Mouse (Mus musculus): ENCODE measurements around the gene Actn3.
"Not testable (repeated sequence)": the region's sequence is repeated elsewhere in the genome, so short reads cannot be mapped to it uniquely, and the experiment has no call there.

Gene Actn3

DNA sequence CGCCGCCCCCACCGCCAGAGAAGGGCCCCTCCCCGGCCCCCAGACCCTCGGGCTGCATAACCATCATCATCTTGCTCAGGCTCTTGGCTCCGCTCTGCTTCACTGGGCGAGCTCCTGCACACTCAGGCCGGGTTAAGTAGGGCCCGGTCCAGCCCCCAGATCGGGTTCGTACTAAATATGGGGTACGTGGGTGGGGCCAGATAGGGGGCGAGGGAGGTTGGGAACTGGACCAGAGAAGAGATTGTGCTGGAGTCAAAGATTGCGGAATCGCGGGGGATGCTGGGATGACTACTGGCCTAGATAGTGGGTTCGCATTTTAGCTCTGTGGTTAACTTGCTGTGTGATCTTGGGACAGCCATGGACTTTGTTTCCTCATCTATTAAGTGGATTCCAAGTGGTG lies at the start of gene Actn3:
Gene Actn3, minus strand, starts transcription at position 125 of the 400 bp plus-strand sequence.
- DNase-seq = peak; percentile 51

DNA sequence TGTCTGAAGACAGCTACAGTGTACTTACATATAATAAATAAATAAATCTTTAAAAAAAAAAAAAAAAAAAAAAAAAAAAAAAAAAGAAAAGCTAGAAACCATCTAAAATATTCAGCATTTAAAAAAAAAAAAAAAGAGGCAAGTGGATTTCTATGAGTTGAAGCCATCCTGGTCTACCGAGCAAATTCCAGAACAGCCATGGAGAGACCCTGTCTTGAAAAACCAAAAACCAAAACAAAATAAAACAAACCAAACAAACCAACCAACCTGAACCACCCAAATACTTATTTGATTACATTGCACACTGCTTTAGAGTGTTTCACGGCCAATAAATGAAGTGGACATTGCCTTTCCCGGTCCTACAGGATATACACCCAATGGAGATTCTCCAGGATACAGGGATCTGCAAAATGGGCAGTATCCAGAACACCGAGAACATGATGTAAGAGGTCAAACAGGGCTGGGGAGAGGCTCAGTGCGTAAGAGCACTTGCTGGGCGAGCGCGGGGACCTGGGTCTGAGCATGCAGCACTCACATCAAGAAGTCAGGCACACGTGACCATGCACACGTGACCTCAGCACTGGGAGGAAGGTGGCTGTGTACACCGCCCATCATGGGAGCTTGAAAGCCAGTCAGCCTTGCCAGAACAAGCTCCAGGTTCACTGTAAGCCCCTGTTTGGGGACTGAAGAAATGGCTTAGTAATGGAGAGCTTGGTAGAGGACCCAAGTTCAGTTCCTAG lies 47.6 kb upstream of the Actn3 start:
- no peak for DNase-seq

DNA sequence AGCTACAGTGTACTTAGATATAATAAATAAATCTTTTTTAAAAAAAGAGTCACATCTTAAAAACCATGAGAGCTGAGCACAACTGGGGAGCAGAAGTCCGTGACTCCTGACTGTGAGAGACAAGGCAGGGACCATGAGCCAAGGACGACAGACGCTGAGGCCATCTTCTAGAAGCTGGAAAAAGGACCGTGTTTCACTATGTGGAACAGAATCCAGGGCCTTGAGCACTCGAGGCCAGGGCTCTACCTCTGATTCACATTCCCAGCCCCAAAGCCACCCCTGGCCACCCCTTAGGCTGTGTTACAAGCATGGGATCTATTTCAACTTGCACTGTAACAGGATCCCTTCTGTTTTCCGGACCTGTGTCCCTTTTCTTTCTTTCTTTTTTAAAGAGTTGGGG lies 41.9 kb upstream of the Actn3 start:
- no peak for DNase-seq

DNA sequence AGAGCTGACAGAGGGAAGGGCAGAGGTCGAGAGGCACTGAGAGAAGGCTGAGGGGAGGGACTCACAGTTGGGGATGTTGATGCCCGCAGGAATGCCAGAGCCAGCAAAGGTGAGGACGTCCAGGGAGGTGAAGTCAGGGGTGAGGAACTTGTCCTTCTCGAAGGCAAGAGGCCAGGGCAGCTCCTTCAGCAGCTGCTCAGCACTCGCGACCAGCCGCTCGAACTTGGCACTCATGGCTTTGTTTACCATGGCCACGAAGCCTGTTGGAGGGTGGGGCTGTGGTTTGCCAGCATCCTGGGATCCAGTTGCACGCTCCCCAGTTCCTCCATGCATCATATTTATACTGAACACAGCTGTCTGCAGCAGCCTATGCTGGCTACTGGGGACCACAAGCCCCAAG lies 39.1 kb upstream of the Actn3 start:
- DNase-seq = no peak

DNA sequence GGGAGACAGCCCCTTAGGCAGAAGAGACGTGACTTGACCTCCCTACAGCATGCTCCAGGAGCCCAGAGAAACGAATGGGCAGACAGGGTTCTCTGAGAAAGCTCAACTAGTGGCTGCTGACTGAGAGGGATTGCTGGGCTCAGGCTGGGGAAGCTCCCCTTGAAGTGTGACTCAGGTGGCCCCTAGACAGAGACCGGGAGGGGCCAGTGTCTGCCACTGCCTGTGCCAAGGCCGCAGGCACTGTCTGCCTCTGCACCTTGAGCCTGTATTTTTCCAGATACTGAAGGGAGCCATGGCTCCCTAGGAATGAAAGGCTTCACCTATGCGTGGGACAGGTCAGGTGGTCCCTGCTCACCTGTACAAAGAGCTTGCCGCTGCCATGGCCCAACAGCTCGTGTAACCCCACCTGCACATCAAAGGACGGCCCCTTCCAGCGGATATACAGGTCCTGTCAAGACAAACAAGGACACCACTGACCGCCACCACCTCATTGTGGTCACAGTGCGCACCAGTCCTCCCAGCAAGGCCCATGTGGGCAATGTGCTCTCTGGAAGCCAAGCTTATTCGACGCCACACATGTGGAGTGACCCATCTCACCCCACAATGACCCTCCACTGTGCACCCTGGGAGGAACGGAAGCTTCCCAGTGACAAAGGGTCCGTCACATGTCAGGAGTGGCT lies 38.4 kb upstream of the Actn3 start:
- DNase-seq = no peak

DNA sequence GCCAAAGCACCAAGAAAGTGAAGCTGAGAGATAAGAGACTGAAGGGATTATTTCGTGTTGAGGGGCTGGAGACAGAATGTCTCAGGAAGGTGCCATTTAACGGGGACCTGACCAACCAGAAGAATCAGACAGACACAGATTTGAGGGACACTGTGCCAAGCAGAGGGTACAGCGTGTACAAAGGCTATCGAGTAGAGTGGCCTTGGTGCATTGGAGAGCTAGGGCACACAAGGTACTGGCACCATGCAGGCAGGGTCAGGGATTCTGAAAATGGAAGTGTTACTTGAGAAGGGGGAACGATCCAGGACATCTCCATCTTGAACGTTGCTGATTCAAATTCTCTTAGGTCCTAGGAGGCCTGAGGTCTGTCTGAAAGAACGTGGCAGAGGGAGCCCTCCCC lies 31.7 kb upstream of the Actn3 start:
- DNase-seq = no peak

DNA sequence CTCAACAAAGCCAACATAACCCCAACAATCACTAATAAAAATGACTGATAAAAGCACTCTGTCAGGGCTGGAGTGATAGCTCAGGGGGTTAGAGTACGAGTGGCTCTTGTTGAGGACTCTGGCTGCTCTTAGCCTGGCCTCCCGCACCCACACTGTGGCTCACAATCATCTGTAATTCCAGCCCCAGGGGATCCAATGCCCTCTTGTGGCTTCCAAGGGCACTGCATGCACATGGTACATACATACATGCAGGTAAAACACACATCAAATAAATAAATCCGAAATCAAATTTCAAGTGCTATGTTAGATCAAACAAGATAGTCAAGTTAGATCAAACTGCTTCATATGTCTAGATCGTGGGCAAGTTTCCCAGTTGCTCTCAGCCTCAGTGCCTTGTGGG lies 30.4 kb upstream of the Actn3 start:
- peak; percentile 32 for DNase-seq

DNA sequence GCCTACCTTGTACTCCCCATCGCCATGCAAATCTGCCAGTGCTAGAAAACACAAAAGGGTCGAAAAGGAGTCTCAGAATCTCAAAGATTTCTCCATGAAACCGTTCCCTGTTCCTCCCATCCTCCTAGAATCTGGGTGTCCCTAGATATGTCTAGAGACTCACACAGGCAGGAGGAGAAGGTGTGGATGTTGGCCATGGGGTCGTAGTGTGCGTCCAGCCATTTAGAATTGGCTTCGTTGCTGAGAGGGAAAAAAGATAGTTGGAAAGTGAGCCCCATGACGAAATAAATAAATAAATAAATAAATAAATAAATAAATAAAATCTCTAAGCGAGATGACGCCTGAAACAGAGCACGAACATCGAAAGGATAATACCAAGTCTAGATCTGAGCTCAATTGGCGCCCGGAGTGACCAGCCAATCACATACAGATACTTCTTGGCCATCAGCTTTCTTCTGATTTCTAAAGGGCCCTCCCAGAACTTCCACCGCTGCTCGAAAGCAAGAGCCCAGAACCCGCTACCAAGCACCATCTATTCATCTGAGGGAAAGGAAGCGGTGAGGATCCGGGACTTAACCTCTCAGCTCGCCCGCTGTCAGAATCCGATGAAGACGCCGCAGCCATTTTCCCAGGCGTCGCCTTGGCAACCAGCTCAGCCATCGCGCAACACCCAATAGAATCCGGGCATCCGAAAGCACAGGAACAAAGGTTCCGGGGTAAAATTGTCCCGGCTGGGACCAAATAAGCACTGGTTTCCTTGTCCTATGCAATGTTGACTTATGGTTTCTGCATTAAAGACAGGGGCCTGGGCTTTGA lies 28.5 kb upstream of the Actn3 start, which contains the start of gene Bbs1:
Gene Bbs1, minus strand, starts transcription at position 650 of the 816 bp plus-strand sequence.
- DNase-seq = peak; percentile 88

DNA sequence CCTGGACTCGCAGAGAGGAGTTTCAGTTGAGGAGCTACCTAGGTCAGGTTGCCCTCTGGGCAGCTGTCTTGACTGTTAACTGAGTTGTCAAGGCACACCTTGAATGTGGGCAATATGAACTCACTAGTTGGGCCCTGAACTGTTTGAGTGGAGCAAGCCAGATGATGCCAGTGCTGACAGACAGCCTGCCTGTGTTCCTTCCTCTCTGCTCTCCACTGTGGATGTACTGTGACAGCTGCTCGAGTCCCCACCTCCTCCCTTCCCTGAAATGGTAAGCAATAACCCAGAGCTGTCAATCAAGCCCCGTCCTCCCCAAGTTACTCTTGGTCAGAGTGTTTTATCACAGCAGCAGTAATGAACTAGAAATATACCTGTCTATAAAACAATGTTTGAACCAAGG lies 22.2 kb upstream of the Actn3 start:
- no peak for DNase-seq

DNA sequence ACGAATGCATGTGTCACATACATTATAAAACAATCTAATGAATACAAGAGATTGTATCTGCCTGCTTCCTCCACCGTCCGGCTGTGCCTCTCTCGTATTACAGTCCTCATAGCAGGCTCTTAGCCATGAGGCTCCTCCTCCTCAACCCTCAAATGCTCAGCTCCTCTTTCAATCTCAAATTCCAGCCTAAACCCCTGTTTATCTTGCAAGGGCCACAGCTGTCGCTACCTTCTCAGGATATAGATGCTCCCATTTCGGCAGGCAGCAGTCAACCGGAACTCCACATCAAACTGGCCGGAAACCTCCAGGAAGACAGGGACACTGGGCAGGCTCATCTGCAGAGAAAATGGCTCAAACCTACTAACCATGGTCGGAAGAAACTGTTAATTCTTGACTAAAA lies 21.3 kb upstream of the Actn3 start:
- no peak for DNase-seq

DNA sequence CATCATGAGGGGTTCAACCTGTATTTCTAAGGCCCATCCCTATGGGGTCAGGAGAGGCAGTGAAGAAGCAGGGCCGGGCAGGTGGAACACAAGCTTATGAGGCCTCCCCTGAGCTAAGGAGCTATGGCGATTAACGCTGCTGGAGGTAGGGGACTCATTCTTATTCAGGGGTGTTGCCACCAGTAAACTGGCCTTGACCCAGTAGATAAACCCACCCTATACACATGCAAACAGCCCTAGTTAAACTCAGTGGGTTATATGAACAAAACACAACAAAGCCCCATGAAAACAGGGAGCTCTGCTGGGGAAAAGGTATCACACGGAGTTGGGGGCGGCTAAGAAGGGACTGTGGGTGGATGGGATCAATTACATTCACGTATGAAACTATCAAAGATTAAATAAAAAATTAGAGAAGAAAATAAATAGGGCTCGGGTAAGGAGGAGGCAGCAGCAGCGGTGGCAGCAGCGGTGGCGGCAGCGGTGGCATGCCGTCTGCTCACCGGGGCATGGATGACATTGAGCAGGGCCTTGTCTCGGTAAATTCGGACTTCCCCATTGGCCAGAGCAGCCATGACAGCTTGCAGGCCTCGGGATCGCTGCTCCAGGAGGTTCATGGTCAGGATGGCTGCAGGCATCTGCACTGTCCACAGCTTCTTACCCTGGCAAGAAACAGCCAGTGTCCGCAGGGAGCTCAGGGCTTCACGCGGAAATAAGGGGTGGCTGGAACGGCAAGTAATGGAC lies 19.2 kb upstream of the Actn3 start:
- DNase-seq = no peak

DNA sequence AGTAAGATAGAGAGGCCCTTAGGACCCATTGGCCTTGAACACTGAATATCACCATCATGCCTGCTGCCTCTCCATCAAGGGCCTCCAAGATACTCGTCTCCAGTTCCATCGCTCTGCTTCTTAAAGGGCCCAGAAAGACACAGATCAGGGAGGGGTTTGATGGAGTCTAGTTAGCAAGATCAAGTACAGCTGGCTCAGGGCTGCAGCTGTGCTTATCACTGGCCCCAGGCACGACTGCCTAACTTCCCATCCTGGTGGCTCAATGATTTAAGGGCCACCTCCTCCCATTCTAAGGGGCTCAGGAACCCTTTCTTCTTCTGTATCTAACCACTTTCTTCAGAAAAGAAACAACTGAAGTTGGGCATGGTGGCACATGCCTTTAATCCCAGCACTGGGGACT lies 14.1 kb upstream of the Actn3 start:
- no peak for DNase-seq

DNA sequence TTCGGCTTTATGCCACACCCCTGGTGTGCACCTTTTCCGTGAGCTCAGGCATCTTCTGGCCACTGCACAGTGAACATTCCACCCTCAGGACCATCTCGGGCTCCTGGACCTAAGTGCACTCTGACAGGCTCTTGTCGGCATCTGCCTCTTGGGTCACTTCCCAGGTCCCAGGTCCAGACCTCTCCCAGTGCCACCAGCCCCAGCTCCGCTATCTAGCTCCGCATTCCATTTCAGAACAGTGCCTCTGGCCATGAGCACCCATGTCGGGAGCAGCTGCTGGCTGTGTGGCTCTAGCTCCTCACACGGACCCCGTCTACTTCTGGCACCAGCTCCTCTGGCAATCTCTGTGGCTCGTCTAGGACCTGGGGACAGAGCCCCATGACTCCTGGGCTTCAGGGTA lies 12.1 kb upstream of the Actn3 start:
- no peak for DNase-seq

DNA sequence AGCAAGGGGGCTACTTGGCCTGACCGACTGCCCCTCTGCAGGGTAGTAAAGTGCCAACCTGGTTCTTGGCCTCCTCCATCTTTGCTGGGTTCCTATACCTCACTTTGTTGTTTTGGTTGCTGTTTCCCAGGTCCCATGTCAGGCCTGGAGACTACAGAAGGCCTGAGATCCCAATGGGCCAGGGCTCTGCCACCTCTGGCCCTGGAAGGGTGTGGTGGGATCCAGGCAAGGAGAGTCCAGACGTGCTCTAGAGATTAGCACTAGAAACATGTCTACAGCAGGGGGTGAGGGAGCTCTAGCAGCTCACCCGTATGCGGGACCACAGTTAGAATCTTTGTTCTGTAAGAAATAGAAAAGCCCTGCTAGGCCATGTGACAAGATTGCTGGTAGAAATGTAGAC lies 6.3 kb upstream of the Actn3 start:
- no peak for DNase-seq

DNA sequence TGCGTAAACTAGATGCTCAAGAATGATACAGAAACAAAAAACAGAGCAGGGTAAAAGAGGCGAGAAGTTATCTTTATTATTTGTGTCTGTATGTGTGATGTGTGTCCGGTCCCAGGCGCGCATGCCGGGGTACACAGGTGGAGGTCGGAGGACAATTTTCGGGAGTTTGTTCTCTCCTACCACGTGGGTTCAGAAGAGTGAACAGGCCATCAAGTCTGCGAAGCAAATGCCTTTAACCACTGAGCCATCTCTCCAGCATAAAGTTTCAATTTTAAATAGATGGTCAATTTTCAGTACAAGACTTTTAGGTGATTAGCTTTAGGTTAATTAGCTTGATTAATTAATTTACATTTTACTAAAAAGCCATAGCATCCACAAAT lies 1.6 kb upstream of the Actn3 start:
- DNase-seq = no peak

DNA sequence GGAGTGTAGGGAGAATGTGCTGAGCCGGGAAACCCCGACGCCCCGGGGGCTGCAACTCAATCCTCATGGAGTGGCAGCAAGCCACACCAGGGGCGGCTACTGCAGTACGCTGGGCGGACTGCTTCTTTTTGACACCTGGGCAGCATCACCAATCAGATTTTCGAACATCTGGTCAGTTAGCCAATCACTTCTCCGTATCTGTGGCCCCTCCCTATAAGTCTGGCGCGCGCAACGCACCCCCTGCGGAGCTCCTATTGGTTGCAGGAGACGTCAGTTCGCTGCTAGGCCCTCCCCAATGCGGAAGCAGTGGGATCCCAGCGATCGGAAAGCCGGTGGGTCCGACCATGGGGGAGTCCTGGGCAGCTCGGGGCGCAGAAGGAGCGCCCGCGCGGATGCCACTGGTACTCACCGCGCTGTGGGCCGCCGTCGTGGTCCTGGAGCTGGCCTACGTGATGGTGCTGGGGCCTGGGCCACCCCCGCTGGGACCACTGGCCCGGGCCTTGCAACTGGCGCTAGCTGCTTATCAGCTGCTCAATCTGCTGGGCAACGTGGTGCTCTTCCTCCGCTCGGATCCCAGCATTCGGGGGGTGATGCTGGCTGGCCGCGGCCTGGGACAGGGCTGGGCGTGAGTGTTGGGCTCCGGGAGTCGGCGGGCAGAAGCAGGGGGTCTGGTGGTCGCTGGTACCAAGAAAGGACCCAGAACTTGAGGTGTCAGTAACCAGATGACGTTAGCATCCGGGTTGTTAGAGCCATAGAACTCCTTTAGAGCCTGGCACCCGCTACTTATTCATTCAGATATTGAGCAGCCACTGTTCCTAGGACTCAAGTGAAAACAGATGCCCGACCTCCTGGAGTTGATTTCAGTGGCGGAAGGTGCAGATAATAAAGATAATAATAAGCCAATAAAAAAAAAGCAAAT lies 955 bp upstream of the Actn3 start, which contains the start of gene Zdhhc24:
Gene Zdhhc24, plus strand, starts transcription at position 264 of the 919 bp plus-strand sequence.
- DNase-seq = peak; percentile 97

DNA sequence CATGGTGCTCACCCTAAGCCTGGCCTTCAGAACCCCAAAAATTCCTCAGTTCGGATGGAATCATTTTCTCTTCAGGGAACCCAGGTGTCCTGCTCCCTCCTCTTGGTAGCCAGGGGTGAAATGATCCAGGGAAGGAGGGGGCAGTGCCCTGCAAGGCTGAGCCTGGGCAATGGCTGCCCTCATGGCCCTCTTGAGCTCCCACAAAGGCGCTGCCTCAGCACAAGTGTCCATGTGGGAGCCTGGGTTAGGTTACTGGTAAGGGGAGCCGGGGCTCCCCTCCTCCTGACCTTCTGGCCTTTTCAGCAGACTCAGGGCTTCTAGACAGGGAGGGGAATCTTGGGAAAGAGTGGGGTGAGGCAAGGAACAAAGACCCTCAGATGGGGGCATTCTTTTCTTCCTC lies 954 bp downstream of the Actn3 start:
- no peak for DNase-seq

DNA sequence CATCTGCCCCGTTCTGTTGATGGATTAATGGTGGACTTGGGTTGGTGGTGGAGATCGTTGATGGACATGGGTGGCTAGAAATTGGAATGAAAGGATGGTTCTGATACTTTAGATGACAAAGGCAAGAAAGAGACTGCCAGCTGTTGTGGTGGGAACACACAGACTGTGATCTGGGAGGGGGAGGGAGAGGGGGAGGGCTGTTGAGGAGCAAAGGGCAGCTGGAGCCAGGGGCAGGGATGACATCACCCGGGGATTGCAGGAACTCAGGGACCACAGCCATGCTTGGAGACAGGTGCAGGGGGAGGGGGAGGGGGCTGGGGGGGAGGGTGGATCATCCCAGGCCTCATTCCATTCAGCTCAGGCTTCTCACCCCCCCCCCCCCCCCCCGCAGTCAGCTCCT lies 1.5 kb downstream of the Actn3 start:
- DNase-seq = no peak

DNA sequence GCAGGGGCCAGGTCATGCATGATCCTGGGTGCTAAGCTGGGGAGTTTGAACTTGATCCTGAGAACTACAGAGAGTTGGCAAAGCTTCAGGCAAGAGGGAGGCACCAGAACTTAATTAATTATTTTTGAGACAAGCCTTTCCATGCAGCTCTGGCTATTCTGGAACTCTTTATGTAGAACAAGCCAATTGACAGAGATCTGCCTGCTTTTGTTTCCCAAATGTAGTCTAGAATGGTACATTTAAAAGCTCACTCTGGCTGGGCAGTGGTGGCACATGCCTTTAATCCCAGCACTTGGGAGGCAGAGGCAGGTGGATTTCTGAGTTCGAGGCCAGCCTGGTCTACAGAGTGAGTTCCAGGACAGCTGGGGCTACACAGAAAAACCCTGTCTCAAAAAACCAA lies 3.1 kb downstream of the Actn3 start:
- not testable (repeated sequence) for DNase-seq

DNA sequence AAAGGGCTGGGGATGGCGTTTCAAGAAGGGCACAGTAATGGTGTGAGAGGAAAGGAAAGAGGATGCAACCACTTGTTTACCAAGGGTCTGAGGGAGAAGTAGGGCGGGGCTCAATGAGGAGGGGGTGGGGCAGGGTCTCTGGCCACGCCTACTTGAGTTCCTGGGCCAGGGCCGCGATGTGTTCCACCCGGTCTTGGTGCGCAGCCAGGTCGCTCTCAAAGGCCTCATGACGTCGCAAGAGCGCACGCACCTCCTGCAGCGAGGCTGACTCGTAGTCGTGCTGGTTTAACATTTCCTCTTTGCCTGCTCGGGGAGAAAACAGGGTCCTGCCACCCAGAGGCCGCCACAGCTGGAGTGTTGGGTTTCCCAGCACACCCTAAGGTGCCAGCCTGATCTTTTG lies 12.6 kb downstream of the Actn3 start:
- DNase-seq = peak; percentile 58

DNA sequence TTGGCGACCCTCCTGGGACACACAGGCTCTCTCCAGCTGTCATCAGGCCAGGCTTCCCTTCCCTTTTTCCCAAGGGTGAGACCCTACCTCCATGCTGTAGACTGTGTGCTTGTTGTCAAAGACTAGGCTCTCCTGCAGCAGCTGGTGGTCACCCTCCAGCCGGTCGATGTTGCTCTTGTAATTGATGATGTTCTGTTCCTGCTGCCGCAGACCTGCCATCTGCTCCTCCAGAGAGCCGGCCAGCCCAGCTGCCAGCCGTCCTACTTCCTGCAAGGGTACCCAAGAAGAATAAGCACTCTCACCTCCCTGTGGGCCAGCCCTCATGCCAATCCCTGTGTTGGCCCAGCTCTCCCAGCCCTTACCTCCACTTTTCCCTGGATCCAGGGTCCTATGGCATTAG lies 14.7 kb downstream of the Actn3 start:
- DNase-seq = no peak

DNA sequence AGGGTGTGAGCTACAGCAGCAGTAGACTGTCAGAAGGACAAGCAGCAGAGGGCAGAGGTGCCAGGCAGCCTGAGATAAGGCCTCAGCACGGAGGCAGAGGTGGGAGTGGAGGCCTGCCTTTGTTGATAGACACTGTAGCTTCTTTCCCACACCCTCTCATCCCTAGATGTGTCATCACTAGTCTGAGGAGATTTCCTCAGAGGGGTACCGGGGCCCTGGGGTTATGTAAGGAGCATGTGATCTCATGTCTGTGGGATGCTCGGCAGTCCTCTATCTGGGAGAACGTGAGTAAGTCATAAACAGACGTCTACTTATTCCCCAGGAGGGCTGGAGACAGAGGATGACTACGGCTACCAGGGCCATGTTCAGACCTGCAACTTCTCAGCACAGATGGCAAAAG lies 18.6 kb downstream of the Actn3 start:
- no peak for DNase-seq

All from lung, postnatal 10 days (tissue).